Mouse (Mus musculus): Measurements from ENCODE around the gene Rab17.

- TF ChIP-seq CTCF (IDR thresholded peaks at IDR 0.05; ENCODE audit: low read depth) (no peak), EP300 (IDR thresholded peaks at IDR 0.05; ENCODE audit: low read depth) (no peak)
Observed at GRCm38 (mm10) chr1:90974906-90975649, 5.6 kb upstream of the Rab17 start.

Data from liver, postnatal 0 days (tissue).